Mouse (Mus musculus) kidney, embryonic 16.5 days (tissue): ENCODE results near the gene Bcl11a. TPM values are rescaled to one million over a fixed set of nuclear protein-coding genes. Genes with fewer than 3 reads are reported as not detected.

ENCODE experiments used
- ATAC-seq: fragments of 200-750 bp; cut with Nextera tagmentation; 2 replicates; pipeline ENCODE4 v1.8.0; 2017; ENCODE audit warnings: moderate TSS enrichment; ENCODE audit not compliant: low FRiP score, low TSS enrichment
- H3K27ac ChIP-seq: fragments of 300-500 bp; sonication (generic); 2 replicates; pipeline ENCODE4 v1.5.1; 2014; ENCODE audit warnings: low read length
- H3K27me3 ChIP-seq: fragments of 300-500 bp; sonication (generic); 2 replicates; pipeline ENCODE4 v1.6.1; 2014; ENCODE audit warnings: low read length, control low read depth, mixed read lengths; ENCODE audit not compliant: insufficient read depth
- H3K36me3 ChIP-seq: fragments of 300-500 bp; sonication (generic); 2 replicates; pipeline ENCODE4 v1.6.1; 2014; ENCODE audit warnings: low read length, control low read depth, mixed read lengths; ENCODE audit not compliant: insufficient read depth
- H3K4me1 ChIP-seq: fragments of 300-500 bp; sonication (generic); 2 replicates; pipeline ENCODE4 v1.6.1; 2014; ENCODE audit warnings: low read length, control low read depth, mixed read lengths; ENCODE audit not compliant: insufficient read depth
- H3K4me2 ChIP-seq: fragments of 300-500 bp; sonication (generic); replicated peaks from 2 replicates; pipeline ENCODE4 v1.6.1; 2014; ENCODE audit warnings: low read depth, low read length
- H3K4me3 ChIP-seq: fragments of 300-500 bp; sonication (generic); 2 replicates; pipeline ENCODE4 v1.5.1; 2014; ENCODE audit warnings: mild to moderate bottlenecking, low read length
- H3K9ac ChIP-seq: fragments of 300-500 bp; sonication (generic); replicated peaks from 2 replicates; pipeline ENCODE4 v1.6.1; 2014; ENCODE audit warnings: low read length
- H3K9me3 ChIP-seq: fragments of 300-500 bp; sonication (generic); 2 replicates; pipeline ENCODE4 v1.6.1; 2016; ENCODE audit warnings: low read length, control low read depth
- whole genome bisulfite sequencing: fragments of 180-500 bp; shearing (Covaris S2); extraction: QIAGEN DNeasy Blood & Tissue Kit; methylation state at CpG from one replicate; pipeline ENCODE4 v1.1.7; 2014; 5-methylcytosine and 5-hydroxymethylcytosine counted together
- polyA plus RNA-seq: library from polyadenylated mRNA; unstranded; fragments of >200 nt; fragmentation: Nextera tagmentation; extraction: Ambion mirVana; gene quantifications from 2 replicates; pipeline ENCODE4 v1.2.1, GENCODE M21; 2015

The Bcl11a gene
- polyA plus RNA-seq, 1 experiment from 2014 or later = 2.8 TPM

GRCm38 (mm10) chr11:24146034-24146433, 68.2 kb downstream of the Bcl11a start:
- 74% methylated on average over 4 of the region's 4 CpGs for WGBS
- ATAC-seq = peak; percentile 43; the same call in 1 of the 2 replicates
- H3K9ac ChIP-seq = no peak overlapping the region
- H3K36me3 ChIP-seq = no peaks in the 10 kb centered on the region
- no peaks in the 10 kb centered on the region for H3K27me3 ChIP-seq
- H3K4me2 ChIP-seq = no peak overlapping the region
- no peak overlapping the region for H3K27ac ChIP-seq
- H3K4me3 ChIP-seq = no peak overlapping the region
- peaks cover 17% of the 10 kb centered on the region for H3K4me1 ChIP-seq
- no peaks in the 10 kb centered on the region for H3K9me3 ChIP-seq

- no peak for ATAC-seq
These were observed 68.6 kb downstream of the Bcl11a start for GRCm38 (mm10) chr11:24146437-24146836.

GRCm38 (mm10) chr11:24147698-24148097, 69.8 kb downstream of the Bcl11a start:
- Histone ChIP-seq H3K36me3 (no peaks in the 10 kb centered on the region), H3K4me2 (no peak overlapping the region), H3K27ac (no peak overlapping the region), H3K27me3 (no peaks in the 10 kb centered on the region), H3K9ac (no peak overlapping the region), H3K9me3 (no peaks in the 10 kb centered on the region), H3K4me3 (no peak overlapping the region), H3K4me1 (peaks cover 17% of the 10 kb centered on the region)
- WGBS = 78% methylated on average over 6 of the region's 6 CpGs
- ATAC-seq = no peak

More at GRCm38 (mm10) chr11:24146437-24146836, 68.6 kb downstream of the Bcl11a start:
- 67% methylated on average over 1 of the region's 1 CpGs for WGBS
- Histone ChIP-seq H3K9me3 (no peaks in the 10 kb centered on the region), H3K9ac (no peak overlapping the region), H3K4me1 (peaks cover 17% of the 10 kb centered on the region), H3K4me3 (no peak overlapping the region), H3K27ac (no peak overlapping the region), H3K36me3 (no peaks in the 10 kb centered on the region), H3K4me2 (no peak overlapping the region), H3K27me3 (no peaks in the 10 kb centered on the region)

DNA sequence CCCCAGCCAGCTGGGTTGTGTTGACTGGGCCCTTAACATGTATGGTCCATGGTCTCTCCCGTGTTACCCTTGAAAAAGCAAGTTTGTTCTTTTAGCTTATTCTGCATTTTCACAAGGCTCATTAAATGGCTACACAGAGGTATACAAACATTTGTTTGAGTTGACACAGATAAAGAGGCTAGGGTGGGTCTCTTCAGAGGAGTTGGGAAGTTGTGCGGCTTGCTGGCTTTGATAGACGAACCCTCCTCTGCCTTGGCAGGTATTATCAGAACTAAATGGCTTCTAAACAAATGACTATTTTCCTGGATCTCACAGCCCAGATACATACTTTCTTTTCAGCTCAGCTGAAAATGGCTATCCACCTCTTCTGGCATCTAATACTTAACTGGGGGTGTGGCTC, 70.7 kb downstream of the Bcl11a start:
- H3K4me3 ChIP-seq = no peak overlapping the region
- H3K4me1 ChIP-seq = peaks cover 17% of the 10 kb centered on the region
- no peaks in the 10 kb centered on the region for H3K27me3 ChIP-seq
- no peaks in the 10 kb centered on the region for H3K9me3 ChIP-seq
- no peak overlapping the region for H3K9ac ChIP-seq
- 88% methylated on average over 3 of the region's 3 CpGs for WGBS
- no peak for ATAC-seq
- no peak overlapping the region for H3K27ac ChIP-seq
- no peak overlapping the region for H3K4me2 ChIP-seq
- no peaks in the 10 kb centered on the region for H3K36me3 ChIP-seq

- no peaks in the 10 kb centered on the region for H3K36me3 ChIP-seq
- no peak for ATAC-seq
- no peak overlapping the region for H3K4me3 ChIP-seq
- peaks cover 11% of the 10 kb centered on the region; the same call in 1 of the 2 replicates for H3K4me1 ChIP-seq
- no peaks in the 10 kb centered on the region for H3K27me3 ChIP-seq
- WGBS = 58% methylated on average over 9 of the region's 9 CpGs
- no peak overlapping the region for H3K4me2 ChIP-seq
- H3K9me3 ChIP-seq = no peaks in the 10 kb centered on the region
- no peak overlapping the region for H3K27ac ChIP-seq
- H3K9ac ChIP-seq = no peak overlapping the region
These were observed 71.8 kb downstream of the Bcl11a start for GRCm38 (mm10) chr11:24149462-24150220.

DNA sequence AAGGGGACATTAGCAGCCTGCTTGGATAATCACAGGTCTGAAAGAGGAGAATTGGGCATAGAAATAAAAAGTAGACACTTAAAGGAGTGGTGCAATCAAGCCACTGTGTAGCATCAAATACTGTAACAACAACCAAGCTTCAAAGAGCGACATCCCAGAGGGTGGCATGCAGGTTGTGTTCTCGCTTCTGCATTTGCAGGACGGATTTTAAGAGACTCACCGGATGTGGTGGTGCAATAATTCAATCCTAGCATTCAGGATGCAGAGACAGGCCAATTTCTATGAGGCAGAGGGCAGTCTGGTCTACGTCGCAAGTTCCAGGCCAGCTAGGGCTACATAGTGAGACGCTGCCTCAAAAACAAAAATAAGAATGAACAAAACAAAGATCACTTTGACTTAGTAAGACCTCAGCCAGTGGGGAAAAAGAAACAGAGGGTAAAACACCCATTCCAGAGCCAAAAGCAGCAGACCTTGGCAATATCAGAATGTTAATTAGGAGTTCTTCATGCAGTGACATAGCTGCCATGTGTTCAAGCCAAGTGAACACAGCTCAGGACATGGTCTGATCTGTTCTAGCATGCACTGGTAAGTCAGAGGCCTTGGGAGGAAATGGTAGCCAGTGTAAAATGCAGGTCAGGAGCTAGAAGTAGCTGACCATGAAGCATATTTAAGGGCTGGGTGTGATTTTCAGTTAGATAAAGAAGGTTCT, 74.4 kb downstream of the Bcl11a start:
- Histone ChIP-seq H3K4me1 (no peaks in the 10 kb centered on the region), H3K27ac (no peak overlapping the region), H3K4me2 (no peak overlapping the region), H3K9me3 (no peaks in the 10 kb centered on the region), H3K9ac (no peak overlapping the region), H3K27me3 (no peaks in the 10 kb centered on the region), H3K36me3 (no peaks in the 10 kb centered on the region), H3K4me3 (no peak overlapping the region)
- 90% methylated on average over 7 of the region's 7 CpGs for WGBS
- no peak for ATAC-seq

- H3K9me3 ChIP-seq = no peaks in the 10 kb centered on the region
- no peaks in the 10 kb centered on the region for H3K27me3 ChIP-seq
- H3K9ac ChIP-seq = no peak overlapping the region
- H3K27ac ChIP-seq = no peak overlapping the region
- H3K36me3 ChIP-seq = no peaks in the 10 kb centered on the region
- no peak overlapping the region for H3K4me2 ChIP-seq
- no peak overlapping the region for H3K4me3 ChIP-seq
- ATAC-seq = no peak
- 53% methylated on average over 10 of the region's 10 CpGs for WGBS
- no peaks in the 10 kb centered on the region for H3K4me1 ChIP-seq
These were observed 75.2 kb downstream of the Bcl11a start for GRCm38 (mm10) chr11:24153049-24153448.

DNA sequence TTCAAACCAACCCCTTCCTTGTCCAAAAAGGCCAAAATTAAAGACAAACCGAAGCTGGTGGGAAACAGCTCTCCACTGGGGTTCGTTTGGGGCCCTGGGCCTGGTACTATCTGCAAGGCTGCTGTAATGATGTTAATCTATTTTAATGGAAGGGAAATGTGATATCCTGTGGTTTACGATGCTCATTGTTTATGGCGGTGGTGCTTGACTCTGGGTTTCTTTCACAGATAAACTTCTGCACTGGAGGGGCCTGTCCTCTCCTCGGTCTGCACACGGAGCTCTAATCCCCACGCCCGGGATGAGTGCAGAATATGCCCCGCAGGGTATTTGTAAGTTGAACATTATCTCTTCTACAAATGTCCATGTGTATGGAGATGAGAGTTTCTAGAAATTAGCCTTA, 80.2 kb downstream of the Bcl11a start:
- H3K9me3 ChIP-seq = no peaks in the 10 kb centered on the region
- no peak for ATAC-seq
- no peak overlapping the region for H3K4me2 ChIP-seq
- H3K9ac ChIP-seq = no peak overlapping the region
- H3K4me1 ChIP-seq = peaks cover 3% of the 10 kb centered on the region; the same call in 1 of the 2 replicates
- H3K27me3 ChIP-seq = no peaks in the 10 kb centered on the region
- 33% methylated on average over 9 of the region's 9 CpGs for WGBS
- H3K27ac ChIP-seq = no peak overlapping the region
- no peaks in the 10 kb centered on the region for H3K36me3 ChIP-seq
- H3K4me3 ChIP-seq = no peak overlapping the region

- Histone ChIP-seq H3K4me2 (no peak overlapping the region), H3K4me1 (peaks cover 3% of the 10 kb centered on the region; the same call in 1 of the 2 replicates), H3K4me3 (no peak overlapping the region), H3K9me3 (no peaks in the 10 kb centered on the region), H3K27me3 (no peaks in the 10 kb centered on the region), H3K36me3 (no peaks in the 10 kb centered on the region), H3K27ac (no peak overlapping the region), H3K9ac (no peak overlapping the region)
- no peak for ATAC-seq
- WGBS = 94% methylated on average over 2 of the region's 2 CpGs
These were observed 81.8 kb downstream of the Bcl11a start for GRCm38 (mm10) chr11:24159656-24160055.

- Histone ChIP-seq H3K4me1 (peaks cover 3% of the 10 kb centered on the region; the same call in 1 of the 2 replicates), H3K27ac (no peak overlapping the region), H3K9me3 (no peaks in the 10 kb centered on the region), H3K4me2 (no peak overlapping the region), H3K27me3 (no peaks in the 10 kb centered on the region), H3K36me3 (no peaks in the 10 kb centered on the region), H3K4me3 (no peak overlapping the region), H3K9ac (no peak overlapping the region)
- ATAC-seq = no peak
- WGBS = 80% methylated on average over 2 of the region's 2 CpGs
These were observed 83.6 kb downstream of the Bcl11a start for GRCm38 (mm10) chr11:24161458-24161857.
